Mouse (Mus musculus) limb, embryonic 15.5 days (tissue): ENCODE measurements around the gene Flii. TPM values are rescaled to one million over a fixed set of nuclear protein-coding genes. Genes with fewer than 3 reads are reported as not detected.
A peak's percentile ranks its signal among the peaks of the same experiment; 100 is the strongest.

Experiments used
- ATAC-seq: fragments of 200-750 bp; cut with Nextera tagmentation; 2 replicates; pipeline ENCODE4 v1.8.0; 2017; ENCODE audit warnings: low read depth, moderate TSS enrichment; ENCODE audit not compliant: insufficient number of reproducible peaks, low FRiP score, low TSS enrichment
- H3K27ac ChIP-seq: fragments of 300-500 bp; sonication (generic); 2 replicates; pipeline ENCODE4 v1.5.1; 2015; ENCODE audit warnings: moderate library complexity, mild to moderate bottlenecking, inconsistent platforms
- H3K27me3 ChIP-seq: fragments of 300-500 bp; sonication (generic); 2 replicates; pipeline ENCODE4 v1.6.1; 2015; ENCODE audit warnings: inconsistent platforms
- H3K36me3 ChIP-seq: fragments of 300-500 bp; sonication (generic); 2 replicates; pipeline ENCODE4 v1.6.1; 2015; ENCODE audit warnings: inconsistent platforms
- H3K4me1 ChIP-seq: fragments of 300-500 bp; sonication (generic); 2 replicates; pipeline ENCODE4 v1.6.1; 2015; ENCODE audit warnings: inconsistent platforms
- H3K4me2 ChIP-seq: fragments of 300-500 bp; sonication (generic); 2 replicates; pipeline ENCODE4 v1.6.1; 2015; ENCODE audit warnings: mild to moderate bottlenecking, inconsistent platforms
- H3K4me3 ChIP-seq: fragments of 300-500 bp; sonication (generic); 2 replicates; pipeline ENCODE4 v1.5.1; 2015; ENCODE audit warnings: mild to moderate bottlenecking, inconsistent platforms
- H3K9ac ChIP-seq: fragments of 300-500 bp; sonication (generic); 2 replicates; pipeline ENCODE4 v1.6.1; 2015; ENCODE audit warnings: inconsistent platforms
- H3K9me3 ChIP-seq: fragments of 300-500 bp; sonication (generic); 2 replicates; pipeline ENCODE4 v1.6.1; 2016; ENCODE audit warnings: inconsistent platforms
- WGBS: fragments of 180-500 bp; shearing (Covaris S2); methylation state at CpG from one replicate; pipeline ENCODE4 v1.1.7; 2015; 5-methylcytosine and 5-hydroxymethylcytosine counted together
- polyA plus RNA-seq: library from polyadenylated mRNA; unstranded; fragments of >200 nt; fragmentation: Nextera tagmentation; extraction: Ambion mirVana; gene quantifications from 2 replicates; pipeline ENCODE4 v1.2.1, GENCODE M21; 2015

The Flii gene
- polyA plus RNA-seq, 1 experiment from 2014 or later = 70.8 TPM

GRCm38 (mm10) chr11:60712040-60712439 is 15.0 kb downstream of the Flii start:
- 94% methylated on average over 18 of the region's 18 CpGs for WGBS
- H3K4me3 ChIP-seq = no peak overlapping the region
- H3K27ac ChIP-seq = no peak overlapping the region
- no peaks in the 10 kb centered on the region for H3K9me3 ChIP-seq
- no peak for ATAC-seq
- H3K4me2 ChIP-seq = no peak overlapping the region
- peaks cover 100% of the 10 kb centered on the region for H3K36me3 ChIP-seq
- no peaks in the 10 kb centered on the region for H3K27me3 ChIP-seq
- peaks cover 8% of the 10 kb centered on the region; the same call in 1 of the 2 replicates for H3K4me1 ChIP-seq
- no peak overlapping the region for H3K9ac ChIP-seq

GRCm38 (mm10) chr11:60711218-60711617 is 15.8 kb downstream of the Flii start:
- Histone ChIP-seq H3K36me3 (peaks cover 100% of the 10 kb centered on the region), H3K4me2 (no peak overlapping the region), H3K9me3 (no peaks in the 10 kb centered on the region), H3K27ac (no peak overlapping the region), H3K27me3 (no peaks in the 10 kb centered on the region), H3K4me1 (peaks cover 9% of the 10 kb centered on the region; the same call in 1 of the 2 replicates), H3K9ac (no peak overlapping the region), H3K4me3 (no peak overlapping the region)
- ATAC-seq = no peak
- WGBS = 93% methylated on average over 17 of the region's 17 CpGs

- H3K9ac ChIP-seq = no peak overlapping the region
- H3K36me3 ChIP-seq = peaks cover 99% of the 10 kb centered on the region
- no peak overlapping the region for H3K4me3 ChIP-seq
- 94% methylated on average over 45 of the region's 45 CpGs for WGBS
- no peak overlapping the region for H3K4me2 ChIP-seq
- no peak for ATAC-seq
- no peak overlapping the region for H3K27ac ChIP-seq
- H3K4me1 ChIP-seq = peaks cover 9% of the 10 kb centered on the region; the same call in 1 of the 2 replicates
- H3K9me3 ChIP-seq = no peaks in the 10 kb centered on the region
- H3K27me3 ChIP-seq = no peaks in the 10 kb centered on the region
Observed at GRCm38 (mm10) chr11:60709481-60710465, 17.3 kb downstream of the Flii start.

DNA sequence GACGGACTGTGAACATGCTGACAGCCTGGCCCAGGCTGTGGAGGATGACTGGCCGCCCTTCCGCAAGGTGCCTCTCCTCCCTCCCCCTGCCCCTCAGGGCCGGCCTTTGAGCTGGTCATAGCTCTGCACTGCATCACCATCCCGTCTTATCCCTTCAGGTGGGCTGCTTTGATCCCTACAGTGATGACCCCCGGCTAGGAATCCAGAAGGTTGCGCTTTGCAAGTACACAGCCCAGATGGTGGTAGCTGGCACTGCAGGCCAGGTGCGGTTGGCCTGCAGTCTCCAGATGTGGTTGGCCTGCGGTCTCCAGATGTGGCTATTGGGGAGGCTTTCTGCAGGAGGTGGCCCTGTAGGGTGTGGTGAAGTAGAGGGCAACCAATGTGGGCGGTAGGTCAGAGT is 18.4 kb downstream of the Flii start:
- 88% methylated on average over 10 of the region's 10 CpGs for WGBS
- H3K9ac ChIP-seq = no peak overlapping the region
- no peaks in the 10 kb centered on the region for H3K27me3 ChIP-seq
- H3K9me3 ChIP-seq = no peaks in the 10 kb centered on the region
- H3K4me3 ChIP-seq = no peak overlapping the region
- no peak for ATAC-seq
- H3K4me2 ChIP-seq = no peak overlapping the region
- peaks cover 9% of the 10 kb centered on the region; the same call in 1 of the 2 replicates for H3K4me1 ChIP-seq
- H3K36me3 ChIP-seq = peaks cover 99% of the 10 kb centered on the region
- H3K27ac ChIP-seq = no peak overlapping the region

DNA sequence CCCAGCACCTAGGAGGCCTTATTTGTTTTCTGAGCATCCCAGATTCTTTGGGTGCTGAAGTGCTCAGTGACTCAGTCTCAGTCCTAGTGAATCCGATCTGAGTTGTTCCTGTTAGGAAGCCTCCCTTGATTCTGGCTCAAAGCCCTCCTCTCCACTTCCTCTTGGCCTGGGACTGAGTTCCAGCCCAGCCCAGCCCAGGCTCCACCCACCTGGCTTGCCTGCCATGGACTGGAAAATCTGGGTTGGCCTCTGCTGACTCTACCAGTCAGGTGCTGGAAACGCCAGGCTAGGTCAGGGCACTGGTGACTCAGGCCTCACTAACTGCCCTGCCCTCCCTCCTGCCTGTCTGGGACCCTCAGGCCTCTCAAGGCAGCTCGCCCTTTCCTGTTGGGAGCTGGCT is 19.4 kb downstream of the Flii start:
- no peaks in the 10 kb centered on the region for H3K27me3 ChIP-seq
- 63% methylated on average over 3 of the region's 3 CpGs for WGBS
- H3K4me3 ChIP-seq = no peak overlapping the region
- peaks cover 14% of the 10 kb centered on the region for H3K4me1 ChIP-seq
- no peak overlapping the region for H3K9ac ChIP-seq
- H3K4me2 ChIP-seq = no peak overlapping the region
- no peaks in the 10 kb centered on the region for H3K9me3 ChIP-seq
- ATAC-seq = 0 out of 2 replicates have a peak, but pooled peaks have one; percentile 13
- H3K36me3 ChIP-seq = peaks cover 96% of the 10 kb centered on the region
- no peak overlapping the region for H3K27ac ChIP-seq

GRCm38 (mm10) chr11:60706696-60707480 is 20.2 kb downstream of the Flii start:
- no peak; the same call in 1 of the 2 replicates for ATAC-seq
- WGBS = 87% methylated on average over 14 of the region's 14 CpGs
- Histone ChIP-seq H3K4me1 (peaks cover 18% of the 10 kb centered on the region), H3K9ac (no peak overlapping the region), H3K4me3 (no peak overlapping the region), H3K4me2 (no peak overlapping the region), H3K36me3 (peaks cover 92% of the 10 kb centered on the region), H3K27me3 (no peaks in the 10 kb centered on the region), H3K9me3 (no peaks in the 10 kb centered on the region), H3K27ac (peak overlapping the region; percentile 28; the same call in 1 of the 2 replicates)

GRCm38 (mm10) chr11:60706076-60706475 is 21.0 kb downstream of the Flii start:
- Histone ChIP-seq H3K4me1 (peaks cover 26% of the 10 kb centered on the region), H3K36me3 (peaks cover 84% of the 10 kb centered on the region), H3K4me2 (no peak overlapping the region), H3K4me3 (no peak overlapping the region), H3K27me3 (no peaks in the 10 kb centered on the region), H3K9me3 (no peaks in the 10 kb centered on the region), H3K9ac (no peak overlapping the region), H3K27ac (no peak overlapping the region)
- ATAC-seq = no peak
- 91% methylated on average over 7 of the region's 7 CpGs for WGBS

DNA sequence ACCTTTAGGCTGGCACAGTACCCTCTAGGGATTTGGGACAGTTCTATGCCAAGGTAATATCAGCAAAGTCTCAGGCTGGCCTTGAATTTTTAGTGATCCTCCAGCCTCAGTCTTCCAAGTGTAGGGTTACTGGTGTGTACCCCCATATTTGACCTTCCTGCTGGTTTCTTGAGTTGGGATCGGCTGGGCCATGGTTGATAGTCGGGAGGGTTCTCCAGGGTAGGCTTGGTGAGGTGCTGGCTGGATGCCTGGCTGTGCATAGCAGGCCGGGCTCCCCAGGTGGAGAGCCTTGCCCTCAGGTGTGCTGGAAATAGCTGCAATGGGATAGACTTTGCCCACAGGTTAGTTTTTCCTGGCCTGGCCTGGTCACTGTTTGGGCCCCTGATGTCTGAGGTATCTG is 21.8 kb downstream of the Flii start:
- H3K9ac ChIP-seq = no peak overlapping the region
- H3K4me1 ChIP-seq = peaks cover 34% of the 10 kb centered on the region
- no peak for ATAC-seq
- WGBS = 94% methylated on average over 3 of the region's 3 CpGs
- H3K27ac ChIP-seq = no peak overlapping the region
- no peak overlapping the region for H3K4me3 ChIP-seq
- no peak overlapping the region for H3K4me2 ChIP-seq
- H3K27me3 ChIP-seq = no peaks in the 10 kb centered on the region
- H3K36me3 ChIP-seq = peaks cover 76% of the 10 kb centered on the region
- no peaks in the 10 kb centered on the region for H3K9me3 ChIP-seq

GRCm38 (mm10) chr11:60704023-60704880 is 22.8 kb downstream of the Flii start:
- no peak overlapping the region for H3K4me3 ChIP-seq
- no peak overlapping the region for H3K27ac ChIP-seq
- H3K4me2 ChIP-seq = no peak overlapping the region
- WGBS = 92% methylated on average over 19 of the region's 19 CpGs
- H3K9ac ChIP-seq = no peak overlapping the region
- H3K9me3 ChIP-seq = no peaks in the 10 kb centered on the region
- no peaks in the 10 kb centered on the region for H3K27me3 ChIP-seq
- H3K36me3 ChIP-seq = peaks cover 66% of the 10 kb centered on the region
- peaks cover 36% of the 10 kb centered on the region for H3K4me1 ChIP-seq
- ATAC-seq = no peak

DNA sequence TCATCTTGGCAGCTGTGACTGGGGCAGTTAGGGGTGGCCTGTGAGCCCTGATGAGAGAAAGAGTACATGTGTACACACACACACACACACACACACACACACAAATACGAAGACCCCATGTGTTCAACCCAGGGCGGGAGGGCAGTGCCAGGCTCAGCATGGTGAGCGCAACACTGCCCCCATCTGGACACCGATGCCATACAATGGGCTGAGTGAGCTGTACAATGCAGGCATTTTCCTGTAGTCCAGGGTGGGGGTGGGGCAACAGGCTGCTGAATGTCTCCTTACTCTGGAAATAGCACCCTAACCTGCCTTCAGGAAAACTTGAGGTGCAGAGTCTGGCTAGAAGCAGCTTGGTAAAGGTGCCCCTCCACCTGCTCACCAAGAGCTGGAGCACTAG is 23.9 kb downstream of the Flii start:
- ATAC-seq = no peak
- 42% methylated on average over 4 of the region's 4 CpGs for WGBS
- peaks cover 43% of the 10 kb centered on the region for H3K4me1 ChIP-seq
- H3K4me3 ChIP-seq = no peak overlapping the region
- H3K36me3 ChIP-seq = peaks cover 54% of the 10 kb centered on the region
- no peak overlapping the region for H3K27ac ChIP-seq
- H3K4me2 ChIP-seq = no peak overlapping the region
- no peaks in the 10 kb centered on the region for H3K27me3 ChIP-seq
- no peaks in the 10 kb centered on the region for H3K9me3 ChIP-seq
- no peak overlapping the region for H3K9ac ChIP-seq

DNA sequence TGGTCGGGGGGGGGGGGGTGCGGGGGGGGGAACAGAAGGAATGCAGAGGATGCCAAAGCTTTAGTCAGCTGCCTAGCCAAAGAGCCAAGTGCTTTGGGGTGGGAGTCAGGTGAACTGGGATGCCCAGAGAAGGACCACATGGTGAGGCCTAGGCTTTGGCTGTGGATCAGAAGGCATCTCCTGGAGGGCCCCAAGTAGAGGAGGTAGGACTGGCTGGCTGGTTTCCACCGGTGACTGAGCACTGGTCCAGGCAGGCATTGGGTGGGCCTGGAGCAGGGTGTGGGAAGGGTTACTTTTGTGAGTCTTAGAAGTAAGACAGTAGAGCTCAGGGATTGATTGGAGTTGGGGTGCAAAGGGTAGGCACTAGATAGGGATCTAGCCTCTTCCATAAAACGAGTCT is 25.5 kb downstream of the Flii start:
- ATAC-seq = no peak
- Histone ChIP-seq H3K27ac (no peak overlapping the region), H3K27me3 (no peaks in the 10 kb centered on the region), H3K4me1 (peaks cover 35% of the 10 kb centered on the region), H3K4me2 (no peak overlapping the region), H3K36me3 (peaks cover 39% of the 10 kb centered on the region), H3K9ac (no peak overlapping the region), H3K9me3 (no peaks in the 10 kb centered on the region), H3K4me3 (no peak overlapping the region)
- WGBS = 75% methylated on average over 4 of the region's 4 CpGs
